Mouse (Mus musculus): ENCODE measurements at regions not wholly inside any gene's neighbourhood (a gene's known extent, or its start where the extent isn't known, plus 50 kb on each side); places are given as distances from the start of the nearest gene placed in this dataset.
A peak's percentile ranks its signal among the peaks of the same experiment; 100 is the strongest.
"Not testable (repeated sequence)": the region's sequence is repeated elsewhere in the genome, so short reads cannot be mapped to it uniquely, and the experiment has no call there.

DNA sequence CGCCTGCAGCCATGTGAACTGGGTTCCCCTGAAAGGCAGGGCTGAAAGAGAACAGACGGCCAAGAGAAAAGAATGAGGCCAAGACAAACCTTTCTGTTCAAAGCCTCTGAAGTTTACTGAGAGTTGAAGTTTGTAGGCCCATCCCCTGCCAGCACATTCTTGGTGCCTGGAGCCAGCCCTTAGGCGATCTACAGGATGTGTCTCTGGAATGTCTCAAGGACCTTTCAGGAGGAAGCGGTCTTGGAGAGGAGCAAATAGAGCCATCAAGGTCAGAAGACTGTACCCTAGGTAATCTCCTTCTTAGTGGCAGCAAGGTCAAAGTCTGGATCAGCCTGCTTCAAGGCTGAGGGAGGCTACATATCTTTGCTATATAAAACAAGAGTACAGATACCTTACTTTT is 350.3 kb downstream of the Gm8797 start:
- Histone ChIP-seq H3K9me3 (replicated peaks; ENCODE audit: control insufficient read depth, low read length, poor library complexity, severe bottlenecking) (no peaks in the 10 kb centered on the region), H3K27me3 (ENCODE audit: control insufficient read depth, insufficient read depth, low read depth, low read length) (no peaks in the 10 kb centered on the region), H3K4me3 (ENCODE audit: low read depth, low read length) (no peak overlapping the region), H3K4me2 (ENCODE audit: low read length) (no peak overlapping the region), H3K4me1 (ENCODE audit: control insufficient read depth, insufficient read depth, low read length) (no peaks in the 10 kb centered on the region), H3K36me3 (ENCODE audit: control insufficient read depth, insufficient read depth, low read length) (no peaks in the 10 kb centered on the region), H3K9ac (ENCODE audit: low read depth, low read length) (no peak overlapping the region), H3K27ac (ENCODE audit: low read length) (no peak overlapping the region)
- no peak for ATAC-seq
- WGBS = 61% methylated on average over 4 of the region's 4 CpGs

DNA sequence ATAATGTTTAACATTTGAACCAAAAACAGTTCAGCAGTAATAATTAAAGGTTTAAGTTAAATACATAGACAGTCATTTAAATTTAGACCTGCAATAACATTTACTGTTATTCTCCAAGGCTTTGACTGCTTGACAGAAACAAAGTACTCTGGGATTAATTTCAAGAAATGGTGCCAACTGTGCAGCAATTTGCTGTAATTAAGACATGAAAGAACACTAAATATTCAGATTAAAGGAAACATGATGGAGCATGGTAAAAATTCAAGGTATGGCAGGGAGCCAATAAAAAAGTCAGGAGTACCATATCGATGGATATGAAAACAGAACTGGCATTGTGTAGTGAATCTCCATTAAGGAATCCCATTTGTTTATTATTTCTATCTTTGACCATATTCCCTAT is 352.3 kb downstream of the Gm8797 start:
- Histone ChIP-seq H3K27ac (ENCODE audit: low read length) (no peak overlapping the region), H3K27me3 (ENCODE audit: control insufficient read depth, insufficient read depth, low read depth, low read length) (no peaks in the 10 kb centered on the region), H3K4me3 (ENCODE audit: low read depth, low read length) (no peak overlapping the region), H3K36me3 (ENCODE audit: control insufficient read depth, insufficient read depth, low read length) (no peaks in the 10 kb centered on the region), H3K4me1 (ENCODE audit: control insufficient read depth, insufficient read depth, low read length) (no peaks in the 10 kb centered on the region), H3K4me2 (ENCODE audit: low read length) (no peak overlapping the region), H3K9me3 (replicated peaks; ENCODE audit: control insufficient read depth, low read length, poor library complexity, severe bottlenecking) (no peaks in the 10 kb centered on the region), H3K9ac (ENCODE audit: low read depth, low read length) (no peak overlapping the region)
- WGBS = 78% methylated on average over 1 of the region's 1 CpGs
- no peak for ATAC-seq

DNA sequence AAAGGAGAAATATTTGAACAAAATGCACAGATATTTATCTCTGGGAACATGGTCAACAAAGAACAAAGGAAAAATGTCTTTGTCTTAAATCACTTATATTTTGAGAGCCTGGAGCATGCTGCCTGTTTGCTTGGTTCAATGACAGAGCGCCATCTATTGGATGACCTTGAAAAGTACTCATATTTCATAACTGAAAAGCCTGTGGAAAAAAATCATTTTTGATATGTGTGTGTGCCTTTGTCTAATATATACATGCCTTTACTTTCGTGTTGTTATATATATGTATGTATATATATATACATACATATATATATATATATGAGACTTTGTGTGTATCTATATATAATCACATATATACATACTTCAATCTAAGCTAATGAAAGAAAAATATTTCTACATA is 356.1 kb downstream of the Gm8797 start:
- no peaks in the 10 kb centered on the region for H3K9me3 ChIP-seq (replicated peaks; ENCODE audit: control insufficient read depth, low read length, poor library complexity, severe bottlenecking)
- H3K4me1 ChIP-seq (ENCODE audit: control insufficient read depth, insufficient read depth, low read length) = no peaks in the 10 kb centered on the region
- no peak overlapping the region for H3K4me3 ChIP-seq (ENCODE audit: low read depth, low read length)
- H3K36me3 ChIP-seq (ENCODE audit: control insufficient read depth, insufficient read depth, low read length) = no peaks in the 10 kb centered on the region
- 5% methylated on average over 2 of the region's 2 CpGs for WGBS
- ATAC-seq = peak; percentile 78
- no peak overlapping the region for H3K9ac ChIP-seq (ENCODE audit: low read depth, low read length)
- no peaks in the 10 kb centered on the region for H3K27me3 ChIP-seq (ENCODE audit: control insufficient read depth, insufficient read depth, low read depth, low read length)
- no peak overlapping the region for H3K4me2 ChIP-seq (ENCODE audit: low read length)
- no peak overlapping the region for H3K27ac ChIP-seq (ENCODE audit: low read length)

DNA sequence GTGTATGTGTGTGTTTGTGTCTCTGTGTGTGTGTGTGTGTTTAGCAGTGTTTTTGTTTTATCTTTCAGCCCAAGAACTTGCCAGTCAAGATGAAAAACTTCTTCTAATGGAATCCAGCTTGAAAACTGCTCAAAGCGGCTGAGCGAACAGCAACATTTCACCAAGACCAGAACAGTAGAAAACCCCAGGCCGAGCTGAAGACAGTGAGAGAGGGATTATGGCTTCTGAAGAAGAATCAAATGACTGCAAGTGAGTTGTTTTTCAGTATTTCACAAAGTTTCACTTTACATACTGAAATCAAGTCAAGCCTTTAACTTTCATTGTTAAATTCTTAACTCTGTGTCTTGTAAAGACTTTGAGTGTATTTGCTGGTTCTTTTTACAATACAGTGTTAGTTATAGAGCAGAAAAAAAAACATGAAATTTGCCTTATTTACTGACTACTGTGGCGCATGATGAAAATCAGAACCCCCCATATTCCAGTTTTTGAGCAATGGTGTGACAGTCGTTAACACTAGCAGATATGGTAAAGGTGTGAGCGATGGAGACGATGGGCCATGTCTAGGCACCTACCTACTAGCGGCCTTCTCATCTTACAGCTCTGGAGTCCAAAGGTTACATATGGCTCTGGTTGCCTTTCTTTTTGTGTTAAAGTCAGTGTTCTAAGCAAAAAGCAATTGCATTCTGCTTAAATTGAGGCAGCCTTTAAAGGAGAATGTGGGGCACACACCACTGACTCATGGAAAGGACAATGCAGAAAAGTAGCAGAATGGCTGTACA is 357.0 kb downstream of the Gm8797 start:
- ATAC-seq = no peak
- H3K4me2 ChIP-seq (ENCODE audit: low read length) = no peak overlapping the region
- no peaks in the 10 kb centered on the region for H3K9me3 ChIP-seq (replicated peaks; ENCODE audit: control insufficient read depth, low read length, poor library complexity, severe bottlenecking)
- no peak overlapping the region for H3K4me3 ChIP-seq (ENCODE audit: low read depth, low read length)
- H3K36me3 ChIP-seq (ENCODE audit: control insufficient read depth, insufficient read depth, low read length) = no peaks in the 10 kb centered on the region
- H3K9ac ChIP-seq (ENCODE audit: low read depth, low read length) = no peak overlapping the region
- H3K27me3 ChIP-seq (ENCODE audit: control insufficient read depth, insufficient read depth, low read depth, low read length) = no peaks in the 10 kb centered on the region
- no peaks in the 10 kb centered on the region for H3K4me1 ChIP-seq (ENCODE audit: control insufficient read depth, insufficient read depth, low read length)
- WGBS = 81% methylated on average over 8 of the region's 8 CpGs
- no peak overlapping the region; the same call in 1 of the 2 replicates for H3K27ac ChIP-seq (ENCODE audit: low read length)

DNA sequence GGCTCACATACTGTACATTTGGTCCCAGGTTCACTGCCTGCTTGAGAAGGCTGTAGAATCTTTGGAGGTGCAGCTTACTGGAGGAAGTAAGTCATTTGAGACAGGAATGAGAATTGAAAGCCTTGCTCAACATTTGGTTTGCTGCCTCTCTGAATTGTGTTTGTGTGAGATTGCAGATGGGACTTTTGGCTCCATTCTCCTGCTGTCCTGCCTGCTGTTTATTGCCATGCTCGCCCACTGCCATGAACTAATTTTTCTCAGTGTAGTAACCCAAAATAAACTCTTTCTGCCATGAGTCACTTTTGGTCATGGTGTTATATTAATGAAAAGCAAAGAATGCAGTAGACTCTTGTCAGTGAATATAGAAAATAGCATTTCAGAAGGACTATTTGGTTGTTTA is 368.1 kb downstream of the Gm8797 start:
- no peak overlapping the region for H3K4me2 ChIP-seq (ENCODE audit: low read length)
- no peak for ATAC-seq

DNA sequence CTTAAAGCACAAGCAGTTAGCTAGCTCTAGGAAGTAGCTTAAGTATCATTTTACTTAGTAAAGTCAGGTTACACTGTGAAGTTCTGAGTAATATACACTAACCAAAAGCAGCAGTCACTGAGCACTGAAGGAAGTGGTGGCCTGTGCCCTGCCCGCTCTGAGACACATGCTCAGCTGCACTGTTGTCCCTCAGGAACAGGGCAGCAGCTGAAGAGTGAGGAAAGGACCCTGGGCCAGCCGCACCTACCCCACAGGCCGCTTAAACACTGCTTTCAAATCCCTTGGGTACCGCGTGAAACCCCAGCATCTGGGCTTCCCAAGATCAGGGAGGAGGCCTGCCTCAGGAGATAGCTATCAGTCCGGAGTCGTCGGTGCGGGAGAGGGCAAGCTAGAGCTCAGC is 385.1 kb downstream of the Gm8797 start:
- H3K4me3 ChIP-seq (ENCODE audit: low read depth, low read length); ATAC-seq; H3K9ac ChIP-seq (ENCODE audit: low read depth, low read length); H3K4me2 ChIP-seq (ENCODE audit: low read length); H3K36me3 ChIP-seq (ENCODE audit: control insufficient read depth, insufficient read depth, low read length); H3K4me1 ChIP-seq (ENCODE audit: control insufficient read depth, insufficient read depth, low read length); H3K9me3 ChIP-seq (replicated peaks; ENCODE audit: control insufficient read depth, low read length, poor library complexity, severe bottlenecking); H3K27ac ChIP-seq (ENCODE audit: low read length); H3K27me3 ChIP-seq (ENCODE audit: control insufficient read depth, insufficient read depth, low read depth, low read length): not testable (repeated sequence)
- WGBS = 77% methylated on average over 9 of the region's 9 CpGs

More for the DNA sequence above, 368.1 kb downstream of the Gm8797 start:
- H3K9ac ChIP-seq (ENCODE audit: low read depth, low read length) = no peak overlapping the region
- H3K27ac ChIP-seq (ENCODE audit: low read length) = no peak overlapping the region
- no peaks in the 10 kb centered on the region for H3K27me3 ChIP-seq (ENCODE audit: control insufficient read depth, insufficient read depth, low read depth, low read length)
- H3K36me3 ChIP-seq (ENCODE audit: control insufficient read depth, insufficient read depth, low read length) = no peaks in the 10 kb centered on the region
- WGBS = 92% methylated on average over 1 of the region's 1 CpGs
- H3K4me1 ChIP-seq (ENCODE audit: control insufficient read depth, insufficient read depth, low read length) = no peaks in the 10 kb centered on the region
- no peaks in the 10 kb centered on the region; the same call in 1 of the 2 replicates for H3K9me3 ChIP-seq (replicated peaks; ENCODE audit: control insufficient read depth, low read length, poor library complexity, severe bottlenecking)
- no peak overlapping the region for H3K4me3 ChIP-seq (ENCODE audit: low read depth, low read length)

DNA sequence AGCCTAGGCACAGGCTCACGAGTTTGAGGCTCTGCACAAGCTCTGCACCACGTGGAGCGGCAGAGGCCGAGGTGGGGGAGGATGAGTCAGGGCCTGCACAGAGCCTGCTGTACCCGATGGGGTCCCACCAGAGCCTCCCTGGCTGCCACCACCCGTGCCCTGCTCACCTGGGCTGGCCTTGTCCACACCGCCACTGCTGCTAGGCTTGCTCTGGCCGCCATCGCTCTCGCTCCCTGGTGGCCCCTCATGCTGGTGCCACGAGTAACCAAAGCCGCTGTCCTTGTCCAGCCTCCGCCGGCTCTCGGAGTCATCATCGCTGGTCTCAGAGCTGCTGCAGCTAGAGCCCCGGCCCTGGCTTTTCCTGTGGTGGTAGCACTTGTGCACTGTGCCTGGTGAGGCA is 386.8 kb downstream of the Gm8797 start:
- H3K9me3 ChIP-seq (replicated peaks; ENCODE audit: control insufficient read depth, low read length, poor library complexity, severe bottlenecking) = peaks cover 6% of the 10 kb centered on the region; the same call in 1 of the 2 replicates
- ATAC-seq = no peak
- 94% methylated on average over 17 of the region's 17 CpGs for WGBS
- no peaks in the 10 kb centered on the region for H3K36me3 ChIP-seq (ENCODE audit: control insufficient read depth, insufficient read depth, low read length)
- H3K4me1 ChIP-seq (ENCODE audit: control insufficient read depth, insufficient read depth, low read length) = no peaks in the 10 kb centered on the region
- H3K9ac ChIP-seq (ENCODE audit: low read depth, low read length) = no peak overlapping the region
- H3K4me3 ChIP-seq (ENCODE audit: low read depth, low read length) = no peak overlapping the region
- H3K4me2 ChIP-seq (ENCODE audit: low read length) = no peak overlapping the region
- no peak overlapping the region for H3K27ac ChIP-seq (ENCODE audit: low read length)
- no peaks in the 10 kb centered on the region for H3K27me3 ChIP-seq (ENCODE audit: control insufficient read depth, insufficient read depth, low read depth, low read length)

DNA sequence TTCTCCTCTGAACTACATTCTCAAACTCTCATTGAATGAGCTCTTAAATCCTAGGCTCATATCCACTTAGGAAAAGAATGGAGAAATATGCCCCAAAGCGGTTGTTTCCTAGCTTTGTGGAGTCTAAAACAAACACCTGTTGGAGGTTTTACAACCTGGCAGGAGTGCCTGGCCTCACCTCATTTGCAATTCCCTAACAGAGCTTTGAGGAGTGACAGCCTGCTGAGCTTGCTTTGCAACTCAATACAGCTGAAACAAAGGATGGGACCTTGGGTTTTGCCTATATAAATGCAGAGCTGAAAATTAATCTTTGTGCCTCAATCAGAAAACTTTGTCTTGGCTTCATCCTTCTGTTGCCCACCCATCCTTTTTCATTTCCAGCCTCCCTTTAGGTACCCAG is 423.2 kb downstream of the Gm8797 start:
- WGBS = 14% methylated on average over 1 of the region's 1 CpGs
- H3K27me3 ChIP-seq (ENCODE audit: control insufficient read depth, insufficient read depth, low read depth, low read length) = no peaks in the 10 kb centered on the region
- no peaks in the 10 kb centered on the region for H3K36me3 ChIP-seq (ENCODE audit: control insufficient read depth, insufficient read depth, low read length)
- no peak overlapping the region for H3K4me2 ChIP-seq (ENCODE audit: low read length)
- no peak overlapping the region for H3K9ac ChIP-seq (ENCODE audit: low read depth, low read length)
- H3K4me3 ChIP-seq (ENCODE audit: low read depth, low read length) = no peak overlapping the region
- H3K27ac ChIP-seq (ENCODE audit: low read length) = no peak overlapping the region
- ATAC-seq = no peak
- H3K9me3 ChIP-seq (replicated peaks; ENCODE audit: control insufficient read depth, low read length, poor library complexity, severe bottlenecking) = 0 out of 2 replicates have a peak, but pooled peaks cover 2% of the 10 kb centered on the region
- no peaks in the 10 kb centered on the region for H3K4me1 ChIP-seq (ENCODE audit: control insufficient read depth, insufficient read depth, low read length)

DNA sequence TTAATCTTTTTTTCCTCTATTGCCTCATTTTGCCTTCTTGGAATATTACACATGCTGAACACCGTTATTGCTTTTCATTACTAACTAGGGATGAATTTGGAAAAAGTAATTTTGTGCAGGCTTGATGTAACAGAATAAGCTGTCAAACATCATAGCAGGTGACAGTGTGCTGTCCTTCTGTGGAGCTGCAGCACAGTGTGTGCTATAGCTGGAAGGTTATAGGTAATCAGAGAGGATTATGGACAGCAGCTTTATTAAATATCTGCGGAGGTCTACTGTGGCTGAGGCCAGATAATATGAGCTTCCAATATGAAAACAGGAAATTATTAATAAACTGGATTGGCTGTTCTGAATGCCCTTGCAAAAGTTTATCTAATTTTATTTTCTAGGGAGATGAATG is 431.9 kb downstream of the Gm8797 start:
- H3K4me2 ChIP-seq (ENCODE audit: low read length) = no peak overlapping the region
- H3K27me3 ChIP-seq (ENCODE audit: control insufficient read depth, insufficient read depth, low read depth, low read length) = no peaks in the 10 kb centered on the region
- H3K36me3 ChIP-seq (ENCODE audit: control insufficient read depth, insufficient read depth, low read length) = no peaks in the 10 kb centered on the region
- ATAC-seq = peak; percentile 79; the same call in 1 of the 2 replicates
- H3K27ac ChIP-seq (ENCODE audit: low read length) = no peak overlapping the region
- H3K4me1 ChIP-seq (ENCODE audit: control insufficient read depth, insufficient read depth, low read length) = no peaks in the 10 kb centered on the region
- WGBS = 63% methylated on average over 2 of the region's 2 CpGs
- H3K9ac ChIP-seq (ENCODE audit: low read depth, low read length) = no peak overlapping the region
- no peak overlapping the region for H3K4me3 ChIP-seq (ENCODE audit: low read depth, low read length)
- H3K9me3 ChIP-seq (replicated peaks; ENCODE audit: control insufficient read depth, low read length, poor library complexity, severe bottlenecking) = no peaks in the 10 kb centered on the region
